Mouse (Mus musculus) liver, adult 10 weeks (tissue): ENCODE results near the gene Rab21. TPM values are rescaled to one million over a fixed set of nuclear protein-coding genes. Genes with fewer than 3 reads are reported as not detected.

ENCODE experiments used
- polyA plus RNA-seq: library from polyadenylated mRNA; stranded (reverse); fragments of 350-450 nt; fragmentation: Illumina TruSeq; extraction: RNeasy Lipid Tissue Mini Kit (QIAGEN cat#74804); gene quantifications from one replicate; pipeline ENCODE4 v1.2.3, GENCODE M21; 2014; ENCODE audit warnings: low read depth, low replicate concordance

The Rab21 gene
- 38.0 TPM for polyA plus RNA-seq

GRCm38 (mm10) chr10:115315473-115316171 lies at the start of gene Rab21:
TSS of gene Rab21 (minus strand) at chr10:115315594.

GRCm38 (mm10) chr10:115361840-115362622 lies 46.6 kb upstream of the Rab21 start, which contains the start of gene Tmem19:
TSS of gene Tmem19 (minus strand) at chr10:115362501.

GRCm38 (mm10) chr10:115251088-115251934 lies 64.1 kb downstream of the Rab21 start, which contains the start of gene Tbc1d15:
TSS of gene Tbc1d15 (minus strand) at chr10:115251467.

Other genes with a start within 250 kb of the Rab21 start
- gene Tph2, start 130.6 kb downstream of the Rab21 start, polyA plus RNA-seq = not detected
- 66.4 TPM for gene Tbc1d15, start 64.1 kb downstream of the Rab21 start, polyA plus RNA-seq
- gene Tmem19, start 46.9 kb upstream of the Rab21 start, polyA plus RNA-seq = 48.6 TPM
- gene Thap2, start 68.8 kb upstream of the Rab21 start, polyA plus RNA-seq = 9.4 TPM
- 87.6 TPM for gene Zfc3h1, start 69.4 kb upstream of the Rab21 start, polyA plus RNA-seq